Mouse (Mus musculus): Measurements from ENCODE around the gene Cyb561d1.
A peak's percentile ranks its signal among the peaks of the same experiment; 100 is the strongest.

The Cyb561d1 gene

DNA sequence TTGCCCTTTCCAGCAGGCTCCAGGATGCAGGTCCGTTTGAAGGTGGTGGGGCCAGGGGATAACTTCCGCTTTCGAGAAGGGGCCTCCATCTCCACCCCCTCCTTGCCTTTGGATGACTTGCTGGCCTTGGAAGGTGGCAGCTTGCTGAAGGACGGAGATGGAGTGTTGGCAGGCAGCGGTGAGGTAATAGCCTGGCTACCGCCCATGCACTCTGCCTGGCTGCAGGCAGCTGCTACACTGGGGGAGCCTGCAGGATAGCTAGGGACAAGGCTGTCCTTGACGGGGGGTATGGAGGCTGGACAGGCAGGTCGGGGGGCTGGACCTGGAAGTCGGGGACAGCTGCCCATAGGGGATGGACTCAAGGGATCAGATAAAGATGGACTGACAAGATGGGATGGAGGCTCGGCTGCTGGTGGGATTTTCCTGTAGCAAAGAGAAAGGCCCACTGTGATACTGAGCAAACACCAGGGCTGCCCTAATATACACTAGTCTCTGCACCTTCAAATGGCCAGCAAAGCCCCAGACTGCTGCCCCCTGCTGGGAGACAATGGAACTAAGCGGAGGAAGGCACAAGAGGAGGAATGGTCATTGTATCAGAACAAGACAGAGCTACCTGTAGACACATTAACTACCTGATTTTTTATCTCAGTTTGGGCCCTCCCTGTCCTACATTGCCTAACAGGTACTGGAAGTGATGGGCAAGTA lies 2.8 kb upstream of the Cyb561d1 start:
- DNase-seq (ENCODE audit: low spot score in 2 of 2) = peak; percentile 74 to 81

GRCm38 (mm10) chr3:108203212-108203611 lies 2.2 kb upstream of the Cyb561d1 start:
- DNase-seq (ENCODE audit: low spot score in 2 of 2) = no peak

GRCm38 (mm10) chr3:108202506-108202905 lies 1.5 kb upstream of the Cyb561d1 start:
- no peak for DNase-seq (ENCODE audit: low spot score in 2 of 2)

DNA sequence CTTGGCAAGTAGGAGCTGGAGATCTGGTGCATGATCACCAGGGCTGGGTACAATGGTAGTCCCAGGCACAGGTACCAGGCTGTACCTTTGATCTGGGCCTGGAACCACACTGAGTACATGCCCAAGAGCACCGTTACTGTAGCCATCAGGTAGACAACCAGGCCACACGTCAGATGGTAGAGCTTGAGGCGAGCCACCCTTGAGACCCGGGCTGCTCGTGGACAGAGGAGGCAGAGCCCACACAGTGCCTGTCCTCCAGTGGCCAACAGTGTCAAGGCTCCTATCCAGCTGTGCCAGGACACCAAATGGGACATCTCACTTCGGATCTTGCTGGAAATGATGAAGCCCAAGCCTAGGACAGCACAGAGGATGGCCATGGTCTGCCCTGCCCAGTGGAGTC lies 1.8 kb downstream of the Cyb561d1 start:
- DNase-seq (ENCODE audit: low spot score in 2 of 2) = no peak

GRCm38 (mm10) chr3:108197066-108197497 lies 3.9 kb downstream of the Cyb561d1 start:
- DNase-seq (ENCODE audit: low spot score in 2 of 2) = peak in 1 of 2 experiments; percentile 55

- no peak for DNase-seq (ENCODE audit: low spot score in 2 of 2)
Measured at GRCm38 (mm10) chr3:108195941-108196590, 4.9 kb downstream of the Cyb561d1 start.

DNA sequence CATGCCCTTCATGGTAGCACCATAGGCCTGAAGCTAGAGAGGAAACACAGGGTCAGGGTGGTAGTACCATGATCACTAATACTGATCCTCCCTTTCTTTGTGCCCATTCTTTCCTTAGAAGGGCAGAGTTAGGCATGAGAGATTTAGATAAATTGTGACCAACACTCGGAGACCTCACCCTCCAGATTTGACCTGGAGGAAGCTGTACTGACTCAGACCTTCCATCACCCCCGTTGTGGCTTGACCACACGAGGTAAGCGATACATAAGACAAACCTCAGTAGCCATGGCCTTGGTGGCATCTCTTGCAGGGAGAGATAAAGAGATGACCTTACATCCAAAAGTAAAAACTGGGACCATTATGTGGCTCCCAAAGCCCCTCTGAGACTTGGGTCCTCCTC lies 5.7 kb downstream of the Cyb561d1 start:
- no peak for DNase-seq (ENCODE audit: low spot score in 2 of 2)

- DNase-seq (ENCODE audit: low spot score in 2 of 2) = no peak
Measured at GRCm38 (mm10) chr3:108193686-108194085, 7.3 kb downstream of the Cyb561d1 start.

DNA sequence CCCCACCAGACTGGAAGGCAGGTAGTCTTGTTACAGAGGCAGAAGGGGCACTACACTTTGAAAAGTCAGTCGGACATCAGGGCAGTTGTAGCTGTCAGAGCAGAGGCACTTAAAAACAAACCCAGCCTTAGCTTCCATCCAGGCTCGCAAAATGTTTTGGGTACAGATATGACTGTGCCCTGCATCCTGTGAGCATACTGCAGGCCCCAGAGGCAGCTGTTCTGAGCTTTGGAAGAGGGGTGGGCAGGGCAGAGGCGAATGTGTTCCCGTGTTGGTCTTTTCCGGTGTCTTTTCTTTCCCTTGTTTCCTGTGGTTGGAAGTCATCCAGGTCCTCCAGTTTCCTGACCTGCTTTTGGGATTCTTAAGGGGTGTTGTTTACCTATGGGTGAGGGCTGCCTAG lies 11.1 kb downstream of the Cyb561d1 start:
- no peak for DNase-seq (ENCODE audit: low spot score in 2 of 2)

DNA sequence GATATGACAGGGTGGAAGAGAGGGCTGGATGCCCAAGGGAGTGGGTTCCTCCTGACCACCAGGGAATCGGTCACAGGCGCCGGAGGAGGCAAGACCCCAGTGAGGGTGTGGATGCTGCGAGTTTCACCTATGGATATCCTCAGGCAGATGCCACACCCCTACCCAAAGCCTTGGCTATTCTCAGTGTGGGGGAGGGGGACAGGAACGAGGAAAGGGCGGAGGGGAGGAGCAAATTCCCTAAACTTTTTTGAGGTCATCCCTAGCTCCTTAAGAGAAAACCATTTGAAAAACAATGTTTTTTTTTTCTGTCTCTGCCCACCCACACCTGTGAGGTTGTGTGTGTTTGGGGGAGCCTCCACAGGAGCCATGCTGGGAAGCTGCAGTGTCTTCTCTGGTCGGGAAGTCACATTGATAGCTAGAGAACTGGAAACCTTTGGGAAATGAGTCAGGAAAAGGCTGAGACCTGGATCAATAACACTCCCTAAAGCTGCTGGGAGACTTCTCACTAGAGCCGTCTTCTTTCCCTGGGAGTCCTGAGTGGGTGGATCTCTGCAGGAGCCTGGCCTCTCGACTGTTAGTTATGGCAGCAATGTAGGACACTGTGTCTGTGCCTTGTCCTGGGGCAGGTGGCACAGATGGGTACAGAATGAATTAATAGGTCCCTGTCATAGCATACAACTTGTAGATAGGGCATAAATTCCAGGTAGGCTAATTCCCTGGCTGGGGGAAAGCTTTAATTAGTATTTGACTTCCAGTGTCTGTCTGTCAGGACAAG lies 12.1 kb downstream of the Cyb561d1 start:
- DNase-seq (ENCODE audit: low spot score in 2 of 2) = no peak

DNA sequence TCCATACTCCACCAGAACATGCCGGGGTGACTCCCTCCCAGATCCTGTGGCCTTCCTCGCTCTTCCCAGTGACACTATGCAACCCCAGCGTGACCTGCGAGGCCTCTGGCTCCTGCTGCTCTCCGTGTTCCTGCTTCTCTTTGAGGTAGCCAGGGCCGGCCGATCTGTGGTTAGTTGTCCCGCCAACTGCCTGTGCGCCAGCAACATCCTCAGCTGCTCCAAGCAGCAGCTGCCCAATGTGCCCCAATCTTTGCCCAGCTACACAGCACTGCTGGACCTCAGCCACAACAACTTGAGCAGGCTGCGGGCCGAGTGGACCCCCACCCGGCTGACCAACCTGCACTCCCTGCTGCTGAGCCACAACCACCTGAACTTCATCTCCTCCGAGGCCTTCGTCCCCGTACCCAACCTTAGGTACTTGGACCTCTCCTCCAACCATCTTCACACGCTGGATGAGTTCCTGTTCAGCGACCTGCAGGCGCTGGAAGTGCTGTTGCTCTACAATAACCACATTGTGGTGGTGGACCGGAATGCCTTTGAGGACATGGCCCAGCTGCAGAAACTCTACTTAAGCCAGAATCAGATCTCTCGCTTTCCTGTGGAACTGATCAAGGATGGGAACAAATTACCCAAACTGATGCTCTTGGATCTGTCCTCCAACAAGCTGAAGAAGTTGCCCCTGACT lies 13.8 kb downstream of the Cyb561d1 start:
- no peak for DNase-seq (ENCODE audit: low spot score in 2 of 2)

GRCm38 (mm10) chr3:108186098-108187047 lies 14.6 kb downstream of the Cyb561d1 start, which contains the start of gene Amigo1:
Gene Amigo1 (plus strand): TSS chr3:108186335.
- no peak for DNase-seq (ENCODE audit: low spot score in 2 of 2)

DNA sequence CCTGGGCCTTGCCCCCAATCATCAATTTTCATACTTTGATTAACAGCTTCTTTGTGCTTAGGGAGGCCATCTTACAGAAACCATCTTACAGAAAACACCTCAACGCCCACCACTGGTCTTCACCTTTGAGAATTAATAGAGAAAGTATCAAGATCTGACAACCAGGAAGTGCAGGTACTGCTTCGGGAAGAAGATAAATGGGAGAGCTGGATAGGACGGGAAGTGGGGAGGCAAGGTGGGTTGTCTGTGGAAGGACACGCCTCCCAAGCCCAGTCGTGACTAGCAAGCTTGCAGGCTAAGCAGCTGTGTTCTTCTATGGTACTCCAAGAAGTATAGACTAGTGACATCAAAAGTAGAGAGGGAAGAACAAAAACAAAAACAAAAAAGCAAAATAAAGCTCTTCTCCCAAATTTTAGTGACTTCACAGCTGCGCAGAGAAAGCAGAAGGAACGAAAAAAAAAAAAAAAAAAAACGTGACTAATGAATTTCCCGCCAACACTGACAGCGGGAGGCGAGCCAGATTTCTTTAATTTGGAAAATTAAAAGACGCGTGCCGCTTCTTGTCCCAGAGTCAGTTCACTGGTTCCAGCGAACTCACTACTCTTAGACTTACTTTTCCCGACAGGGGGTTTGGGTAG lies 15.4 kb downstream of the Cyb561d1 start:
- no peak for DNase-seq (ENCODE audit: low spot score in 2 of 2)

DNA sequence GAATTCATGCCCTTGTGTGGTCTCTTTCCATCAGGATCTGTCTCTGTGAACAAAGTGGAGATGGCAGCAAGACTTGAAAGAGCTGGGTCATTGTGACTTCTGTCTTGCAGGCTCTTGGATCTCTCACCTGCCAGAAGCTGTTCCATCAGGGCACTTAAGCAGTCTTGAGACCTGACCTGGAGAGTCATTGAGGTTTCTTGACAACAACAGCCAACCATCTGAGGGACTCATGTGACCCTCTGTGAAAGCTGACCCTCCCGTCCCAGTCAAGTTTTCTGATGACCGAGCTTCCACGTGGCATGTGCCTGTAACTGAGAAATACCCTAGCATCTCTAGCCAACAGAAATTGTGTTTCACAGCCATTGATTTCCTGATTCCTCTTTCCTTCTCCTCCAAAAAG lies 16.3 kb downstream of the Cyb561d1 start:
- DNase-seq (ENCODE audit: low spot score in 2 of 2) = no peak

DNA sequence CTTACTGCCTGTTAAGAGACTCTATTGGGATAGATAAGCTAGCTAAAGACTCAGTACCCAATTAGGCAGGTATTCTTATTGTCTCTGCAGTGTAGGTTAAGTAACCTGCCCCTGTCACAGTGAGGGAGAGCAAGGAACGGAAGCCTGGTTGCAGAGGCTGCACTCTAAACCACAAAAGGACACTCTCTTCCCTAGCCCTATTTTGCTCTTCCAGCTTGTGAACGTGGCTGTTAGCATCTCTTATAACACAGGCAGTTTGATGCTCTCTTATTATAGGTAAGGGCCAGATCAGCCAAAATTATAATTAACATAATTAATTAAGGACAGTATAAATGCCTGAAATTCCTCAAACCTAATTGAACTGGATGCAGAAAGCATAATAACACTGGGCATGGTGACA lies 20.5 kb downstream of the Cyb561d1 start:
- DNase-seq (ENCODE audit: low spot score in 2 of 2) = no peak

- no peak for DNase-seq (ENCODE audit: low spot score in 2 of 2)
Measured at GRCm38 (mm10) chr3:108178756-108179715, 22.0 kb downstream of the Cyb561d1 start.

GRCm38 (mm10) chr3:108174672-108175531 lies 26.1 kb downstream of the Cyb561d1 start:
- DNase-seq (ENCODE audit: low spot score in 2 of 2) = peak in 1 of 2 experiments; percentile 52

GRCm38 (mm10) chr3:108169199-108169598 lies 31.8 kb downstream of the Cyb561d1 start:
- DNase-seq (ENCODE audit: low spot score in 2 of 2) = no peak
